Mouse (Mus musculus): ENCODE data around the gene Crbn.

Gene Crbn

DNA sequence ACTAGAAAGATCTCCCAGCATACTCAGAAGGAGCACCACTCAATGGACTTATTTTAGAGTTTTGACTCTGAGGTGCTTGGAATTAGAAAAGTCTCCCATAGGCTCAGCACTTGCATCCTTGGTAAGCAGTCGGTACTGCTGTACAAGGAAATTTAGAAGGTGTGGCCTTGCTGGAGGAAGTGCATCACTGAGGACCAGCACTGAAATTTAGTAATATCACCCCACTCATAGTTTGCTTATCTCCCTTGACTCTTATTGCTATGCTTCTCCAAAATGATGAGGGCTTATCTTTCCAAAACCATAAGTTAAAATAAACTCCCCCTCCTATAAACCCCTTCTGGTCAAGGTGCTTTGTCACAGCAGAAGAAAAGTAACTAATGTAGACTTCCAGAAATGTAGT is 38.4 kb downstream of the Crbn start:
- no peak for DNase-seq

DNA sequence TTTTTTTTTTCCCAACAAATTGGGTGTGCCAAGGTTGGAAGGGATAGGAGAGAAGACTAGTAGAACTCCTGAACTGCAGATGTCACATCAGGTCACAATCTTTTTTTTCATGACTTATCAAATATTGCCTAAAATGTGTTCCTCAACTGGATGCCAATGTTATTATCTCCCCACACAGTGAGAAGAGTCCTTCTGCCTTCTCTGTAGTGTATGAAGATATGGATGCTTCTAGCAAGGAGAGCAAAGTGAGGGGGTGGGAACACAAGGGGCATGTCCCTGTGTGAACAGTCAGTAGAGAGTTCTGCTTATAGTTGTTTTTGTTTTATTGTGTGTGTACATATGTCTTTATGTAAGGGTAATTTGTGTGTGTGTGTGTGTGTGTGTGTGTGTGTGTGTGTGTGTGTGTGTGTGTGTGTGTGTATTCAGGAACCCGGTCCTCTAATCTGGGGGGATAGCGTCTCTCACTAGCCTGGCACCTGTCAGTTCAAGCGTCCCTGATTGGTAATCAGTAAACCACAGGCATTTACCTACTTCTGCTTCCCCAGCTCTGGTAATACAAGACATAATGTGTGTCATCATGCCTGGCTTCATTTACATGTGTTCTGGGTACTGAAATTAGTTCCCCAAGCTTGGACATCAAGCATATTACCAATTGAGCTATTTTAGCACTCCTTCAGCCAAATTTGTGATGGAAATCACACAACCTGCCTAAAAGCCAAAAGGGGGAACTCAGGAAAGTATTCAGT is 39.2 kb downstream of the Crbn start:
- no peak for DNase-seq

GRCm38 (mm10) chr6:106758299-106758698 is 41.6 kb downstream of the Crbn start:
- no peak for DNase-seq

- no peak for DNase-seq
Measured at GRCm38 (mm10) chr6:106750291-106750690, 49.6 kb downstream of the Crbn start.

DNA sequence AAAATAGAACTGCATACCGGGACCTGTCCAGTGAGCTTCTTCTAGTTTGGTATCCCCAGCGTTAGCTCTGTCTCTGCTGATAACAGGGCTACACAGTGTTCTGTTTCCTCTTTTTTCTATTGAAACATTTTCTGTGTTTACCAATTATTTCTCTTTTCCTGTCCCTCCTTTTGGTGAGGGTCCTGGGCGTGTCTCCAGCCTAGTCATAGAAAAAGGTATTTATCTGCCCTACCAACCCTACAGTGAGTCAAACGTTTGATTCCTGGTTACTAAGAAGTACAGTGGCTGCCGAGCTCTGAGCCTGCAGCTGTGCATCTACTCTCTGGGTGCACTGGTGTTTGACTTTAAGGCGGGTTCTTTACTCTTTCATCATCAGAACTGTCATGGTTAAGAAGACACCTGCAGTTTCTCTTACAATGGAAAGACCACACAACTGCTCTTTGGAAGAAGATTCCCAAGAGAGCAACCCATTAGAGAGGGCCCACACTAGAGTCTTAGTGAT is 50.9 kb downstream of the Crbn start, which contains the start of gene Il5ra:
TSS of gene Il5ra (minus strand) at position 151 of the 502 bp plus-strand sequence.
- DNase-seq, result no peak

DNA sequence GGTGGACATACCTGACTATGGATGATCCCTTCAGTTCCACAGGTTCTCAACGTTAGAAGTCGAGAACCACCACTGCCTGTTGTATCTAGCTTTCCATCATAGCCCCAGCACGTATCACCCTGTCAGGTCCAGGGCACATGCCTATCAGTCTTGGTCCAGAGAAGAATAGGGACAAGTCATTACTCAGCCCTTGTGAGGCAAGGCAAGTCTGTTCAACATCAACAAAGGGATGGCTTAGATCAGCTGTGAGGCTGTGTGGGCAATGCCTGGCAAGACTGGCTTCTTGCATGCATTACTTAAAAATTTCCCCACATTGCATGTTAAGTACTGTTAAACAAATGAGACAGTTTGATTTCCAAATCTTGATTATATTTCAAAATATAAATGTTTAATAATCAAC is 52.1 kb downstream of the Crbn start:
- DNase-seq, result no peak

DNA sequence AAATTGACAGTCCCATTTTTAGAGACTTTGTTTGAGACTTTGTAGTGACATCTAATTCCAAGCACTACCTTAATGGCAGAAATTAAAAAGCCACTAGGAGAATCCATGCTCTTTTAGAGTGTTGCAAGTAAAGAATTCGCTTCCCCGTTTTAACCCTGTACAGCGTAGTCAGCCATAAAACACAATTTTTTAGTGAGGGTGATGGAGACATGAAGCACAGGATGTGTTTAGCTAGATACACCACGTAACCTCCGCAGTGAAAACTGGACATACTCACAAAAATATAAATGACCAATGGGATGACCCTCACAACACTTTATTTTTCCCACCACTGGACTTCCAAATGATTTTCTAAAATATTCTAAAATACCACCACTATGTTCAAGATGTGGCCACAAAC is 52.6 kb downstream of the Crbn start:
- no peak for DNase-seq

DNA sequence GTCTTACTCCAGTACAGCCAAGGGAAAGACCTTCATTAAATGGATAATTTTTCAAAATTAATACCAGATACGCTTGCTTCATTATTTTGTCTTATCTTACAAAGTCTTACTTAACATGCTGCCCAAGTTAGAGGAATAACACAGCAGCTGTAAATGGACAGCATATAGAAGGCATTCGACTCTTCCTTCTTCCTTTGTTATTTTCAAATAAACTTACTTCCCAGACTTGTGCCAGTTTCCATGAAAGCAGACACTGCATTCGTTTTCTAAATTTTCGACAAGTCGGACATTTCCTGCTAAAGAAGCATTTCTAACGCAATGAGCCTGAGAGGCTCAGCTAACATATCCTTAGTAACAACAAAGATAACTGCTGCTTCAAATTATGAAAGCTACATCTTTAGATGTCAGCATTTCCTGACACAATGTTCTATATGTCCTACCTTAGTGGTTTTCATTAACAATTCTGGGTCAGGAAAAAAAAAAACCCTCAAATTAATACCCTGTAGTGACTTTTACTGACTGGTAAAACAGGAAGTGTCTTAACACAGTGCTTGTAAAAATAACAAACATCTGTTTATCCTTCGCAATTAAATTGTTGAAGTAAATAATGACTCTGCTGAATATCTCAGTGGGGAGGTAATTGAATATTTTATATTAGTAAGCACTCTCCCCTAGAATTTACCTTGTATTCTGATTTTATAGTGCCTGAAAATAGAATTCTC is 54.0 kb downstream of the Crbn start:
- DNase-seq, result no peak

DNA sequence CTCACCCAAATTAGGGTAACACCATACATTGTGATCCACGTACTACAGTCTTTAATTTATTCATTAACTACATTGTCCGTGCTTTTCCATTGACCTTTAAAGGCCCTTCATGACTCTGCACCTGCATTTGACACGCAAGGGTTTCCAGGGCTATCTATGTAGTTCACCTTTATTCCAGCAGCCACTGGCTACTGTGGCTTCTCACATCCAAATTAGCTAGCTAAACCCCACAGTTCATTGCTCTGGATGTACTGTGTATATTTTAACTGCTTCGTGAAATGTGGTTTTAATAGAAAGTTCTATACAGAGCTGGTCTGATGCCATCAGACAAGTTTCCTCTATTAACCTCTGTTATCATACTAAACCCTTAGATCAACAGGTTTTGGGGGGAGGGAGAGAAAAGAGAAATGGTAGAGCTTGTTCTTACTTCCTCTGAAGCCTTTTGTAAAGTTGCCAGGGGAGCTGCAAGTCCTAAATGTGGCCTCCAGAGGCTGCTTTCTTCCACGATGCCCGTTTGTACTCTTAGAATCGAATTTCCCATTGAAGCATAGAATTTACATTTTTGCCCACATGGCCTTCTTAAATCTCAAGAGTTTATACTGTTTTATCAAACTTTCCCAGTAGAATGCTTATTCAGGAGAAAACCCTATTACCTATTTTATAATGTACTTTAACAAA is 56.2 kb downstream of the Crbn start:
- DNase-seq, result no peak

GRCm38 (mm10) chr6:106740244-106740825 is 59.5 kb downstream of the Crbn start:
- no peak for DNase-seq

GRCm38 (mm10) chr6:106738229-106738628 is 61.6 kb downstream of the Crbn start:
- DNase-seq, result no peak

GRCm38 (mm10) chr6:106732563-106732962 is 67.3 kb downstream of the Crbn start:
- no peak for DNase-seq
